Mouse (Mus musculus) bone marrow, adult 2 months (tissue): ENCODE results near the gene Ttll5.

Experiments used
- CTCF ChIP-seq: fragments of 200-500 bp; IDR thresholded peaks from 2 replicates; pipeline ENCODE4 v1.5.1; 2011; ENCODE audit warnings: low read length, control low read depth; ENCODE audit not compliant: control insufficient read depth, insufficient read depth
- POLR2A ChIP-seq: fragments of 200-500 bp; IDR thresholded peaks from 2 replicates; pipeline ENCODE4 v1.6.1; 2011; ENCODE audit warnings: low read depth, mild to moderate bottlenecking, control low read depth, low read length, borderline replicate concordance; ENCODE audit not compliant: control insufficient read depth

- TF ChIP-seq POLR2A, result no peak
- no peak for TF ChIP-seq CTCF
Measured at GRCm38 (mm10) chr12:85778962-85779361, 45.5 kb upstream of the Ttll5 start.
